Mouse (Mus musculus) midbrain, postnatal 0 days (tissue): ENCODE results near the gene Nbea. TPM values are rescaled to one million over a fixed set of nuclear protein-coding genes. Genes with fewer than 3 reads are reported as not detected.
A peak's percentile ranks its signal among the peaks of the same experiment; 100 is the strongest.

ENCODE experiments used
- ATAC-seq: fragments of 200-750 bp; cut with Nextera tagmentation; 2 replicates; pipeline ENCODE4 v1.8.0; 2017; ENCODE audit warnings: moderate number of reproducible peaks, mild to moderate bottlenecking, moderate TSS enrichment, moderate library complexity; ENCODE audit not compliant: low FRiP score
- DNase-seq: peaks from one replicate; pipeline ENCODE4 v3.0.0-alpha.2; 2015; ENCODE audit warnings: low spot score
- H3K27ac ChIP-seq: fragments of 300-500 bp; sonication (generic); 2 replicates; pipeline ENCODE4 v1.5.1; 2014; ENCODE audit warnings: low read depth, mild to moderate bottlenecking, low read length, mixed read lengths
- H3K27me3 ChIP-seq: fragments of 300-500 bp; sonication (generic); 2 replicates; pipeline ENCODE4 v1.6.1; 2014; ENCODE audit warnings: low read length, control low read depth, mixed read lengths; ENCODE audit not compliant: insufficient read depth
- H3K36me3 ChIP-seq: fragments of 300-500 bp; sonication (generic); 2 replicates; pipeline ENCODE4 v1.6.1; 2014; ENCODE audit warnings: low read length, control low read depth, mixed read lengths; ENCODE audit not compliant: insufficient read depth
- H3K4me1 ChIP-seq: fragments of 300-500 bp; sonication (generic); 2 replicates; pipeline ENCODE4 v1.6.1; 2014; ENCODE audit warnings: mild to moderate bottlenecking, control low read depth, antibody characterized with exemption, low read length, mixed read lengths; ENCODE audit not compliant: insufficient read depth
- H3K4me2 ChIP-seq: fragments of 300-500 bp; sonication (generic); 2 replicates; pipeline ENCODE4 v1.6.1; 2014; ENCODE audit warnings: low read depth, mild to moderate bottlenecking, low read length, mixed read lengths; ENCODE audit not compliant: poor library complexity, severe bottlenecking
- H3K4me3 ChIP-seq: fragments of 300-500 bp; sonication (generic); 2 replicates; pipeline ENCODE4 v1.5.1; 2014; ENCODE audit warnings: low read depth, mild to moderate bottlenecking, low read length, moderate library complexity
- H3K9ac ChIP-seq: fragments of 300-500 bp; sonication (generic); replicated peaks from 2 replicates; pipeline ENCODE4 v1.6.1; 2014; ENCODE audit warnings: mild to moderate bottlenecking, low read length, moderate library complexity, mixed read lengths; ENCODE audit not compliant: poor library complexity, severe bottlenecking
- H3K9me3 ChIP-seq: fragments of 300-500 bp; sonication (generic); 2 replicates; pipeline ENCODE4 v1.6.1; 2016; ENCODE audit warnings: low read length, control low read depth
- CTCF ChIP-seq: IDR thresholded peaks from 2 replicates; pipeline ENCODE4 v1.5.1; 2016; ENCODE audit warnings: antibody characterized with exemption, mild to moderate bottlenecking
- WGBS: fragments of 180-500 bp; shearing (Covaris S2); extraction: QIAGEN DNeasy Blood & Tissue Kit; methylation state at CpG from one replicate; pipeline ENCODE4 v1.1.7; 2014; 5-methylcytosine and 5-hydroxymethylcytosine counted together
- polyA plus RNA-seq: library from polyadenylated mRNA; unstranded; fragments of >200 nt; fragmentation: Nextera tagmentation; extraction: Ambion mirVana; gene quantifications from 2 replicates; pipeline ENCODE4 v1.2.1, GENCODE M21; 2015
- total RNA-seq: library from RNA; depleted of rRNA; stranded (reverse); fragments of >200 nt; gene quantifications from 2 replicates; pipeline ENCODE4 v1.2.3, GENCODE M21; 2014

The Nbea gene
- total and polyA plus RNA-seq, 2 experiments from 2014 or later = 46.8 to 202 TPM

DNA sequence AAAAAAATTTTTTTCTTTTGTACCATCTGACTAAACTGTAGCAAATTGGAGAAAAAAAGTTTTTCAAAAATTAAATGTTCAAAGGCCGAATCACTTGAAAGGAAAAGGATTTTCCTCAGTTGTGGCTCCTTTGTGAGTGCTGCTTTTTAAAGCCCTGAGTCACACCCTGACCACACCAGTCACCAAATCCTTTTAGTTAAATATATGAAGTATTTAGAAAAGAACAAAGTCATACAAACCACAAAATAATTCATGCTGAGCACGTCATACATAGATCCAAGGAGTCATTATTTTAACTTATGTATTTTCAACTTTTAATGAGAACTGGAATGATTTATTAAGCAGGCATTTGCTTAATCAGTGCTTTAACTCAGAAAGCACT lies 295.7 kb downstream of the Nbea start:
- 40% methylated on average over 2 of the region's 2 CpGs for WGBS
- ATAC-seq = no peak

DNA sequence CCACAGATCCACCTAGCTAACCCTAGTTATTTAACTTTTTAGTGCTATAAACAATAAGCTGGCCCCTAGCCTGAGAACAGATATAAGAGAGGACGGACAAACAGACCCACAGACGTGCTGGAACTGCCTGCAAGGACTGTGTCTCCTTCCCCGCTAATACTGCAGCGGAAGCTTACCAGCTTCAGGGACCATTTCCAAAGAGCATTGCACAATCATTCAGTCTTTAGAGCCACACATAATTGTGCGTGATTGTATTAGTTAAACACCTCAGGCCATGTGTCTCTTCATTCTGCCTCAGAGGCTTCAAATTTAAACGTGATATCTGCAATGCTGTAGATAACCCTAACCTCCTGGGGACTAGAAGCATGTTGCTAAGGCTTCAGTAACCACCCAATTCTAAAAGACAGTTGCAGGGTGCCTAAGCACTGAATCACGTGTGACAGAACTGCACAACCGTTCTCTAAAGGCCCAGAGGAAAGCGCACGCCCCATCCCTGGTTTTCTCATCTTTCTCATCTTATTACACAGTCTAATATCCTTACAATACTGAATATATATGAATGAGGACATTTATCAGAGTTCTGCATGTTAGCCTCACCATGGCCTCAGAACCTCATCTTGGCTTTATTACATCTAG lies 296.2 kb downstream of the Nbea start:
- Histone ChIP-seq H3K4me2 (no peak overlapping the region), H3K36me3 (no peaks in the 10 kb centered on the region), H3K27ac (no peak overlapping the region), H3K9me3 (no peaks in the 10 kb centered on the region), H3K4me1 (no peaks in the 10 kb centered on the region), H3K4me3 (no peak overlapping the region), H3K27me3 (no peaks in the 10 kb centered on the region), H3K9ac (no peak overlapping the region)
- 42% methylated on average over 10 of the region's 10 CpGs for WGBS
- 0 out of 2 replicates have a peak, but pooled peaks have one; percentile 7 for ATAC-seq
- no peak for TF ChIP-seq CTCF
- DNase-seq = no peak

More for the DNA sequence above, 295.7 kb downstream of the Nbea start:
- H3K27ac ChIP-seq = no peak overlapping the region
- H3K4me1 ChIP-seq = no peaks in the 10 kb centered on the region
- H3K36me3 ChIP-seq = no peaks in the 10 kb centered on the region
- no peaks in the 10 kb centered on the region for H3K9me3 ChIP-seq
- DNase-seq = no peak
- no peak overlapping the region for H3K4me3 ChIP-seq
- no peak overlapping the region for H3K9ac ChIP-seq
- no peaks in the 10 kb centered on the region for H3K27me3 ChIP-seq
- H3K4me2 ChIP-seq = no peak overlapping the region
- no peak for TF ChIP-seq CTCF

DNA sequence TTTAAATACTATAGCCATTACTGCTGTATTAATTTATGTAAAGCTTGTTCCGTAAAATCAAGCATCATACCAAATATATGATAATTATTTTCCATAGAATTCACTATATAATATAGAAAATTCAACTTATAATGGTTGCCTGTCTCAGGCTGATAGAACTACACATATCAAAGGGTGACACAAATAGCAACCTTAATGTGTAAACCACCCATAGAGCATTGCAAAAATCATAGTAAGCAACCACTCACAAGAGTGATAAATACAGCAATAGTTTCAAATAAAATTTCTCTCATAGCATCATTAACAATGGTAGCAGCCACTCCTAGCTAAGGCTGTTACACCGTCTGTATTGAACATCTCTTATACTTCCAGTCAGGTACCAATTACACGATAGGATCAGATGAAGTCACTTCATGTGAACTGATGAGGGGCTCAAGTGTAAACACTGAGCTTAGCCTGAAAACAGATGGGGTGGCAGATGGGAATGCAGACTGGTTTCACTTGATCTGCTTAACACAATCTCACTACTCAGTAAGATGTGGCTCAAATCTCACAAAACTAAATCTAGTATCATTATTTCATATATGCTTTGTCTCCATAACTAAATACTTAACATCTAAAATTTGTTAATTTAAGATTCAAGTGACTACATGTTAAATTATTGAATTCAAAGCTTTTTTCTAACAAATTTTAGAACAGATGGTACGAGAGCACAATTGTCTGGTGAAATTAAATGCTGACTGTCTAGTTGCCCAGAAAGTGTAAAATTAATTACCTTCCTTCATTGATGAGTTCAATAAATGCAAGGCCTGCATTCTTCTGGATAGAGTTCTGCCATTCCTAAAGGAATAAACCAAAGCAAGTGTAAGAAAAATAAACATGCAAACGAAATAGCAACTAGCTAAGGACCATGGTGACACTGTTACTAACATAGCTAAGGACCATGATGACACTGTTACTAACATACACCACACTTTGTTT lies 310.3 kb downstream of the Nbea start:
- H3K4me2 ChIP-seq = no peak overlapping the region
- H3K27me3 ChIP-seq = no peaks in the 10 kb centered on the region
- no peaks in the 10 kb centered on the region for H3K4me1 ChIP-seq
- no peaks in the 10 kb centered on the region for H3K9me3 ChIP-seq
- no peak for TF ChIP-seq CTCF
- ATAC-seq (peak; percentile 47; the same call in 1 of the 2 replicates), DNase-seq (peak; percentile 87)
- no peaks in the 10 kb centered on the region for H3K36me3 ChIP-seq
- 65% methylated on average over 5 of the region's 5 CpGs for WGBS
- no peak overlapping the region for H3K4me3 ChIP-seq
- no peak overlapping the region for H3K27ac ChIP-seq
- H3K9ac ChIP-seq = no peak overlapping the region

DNA sequence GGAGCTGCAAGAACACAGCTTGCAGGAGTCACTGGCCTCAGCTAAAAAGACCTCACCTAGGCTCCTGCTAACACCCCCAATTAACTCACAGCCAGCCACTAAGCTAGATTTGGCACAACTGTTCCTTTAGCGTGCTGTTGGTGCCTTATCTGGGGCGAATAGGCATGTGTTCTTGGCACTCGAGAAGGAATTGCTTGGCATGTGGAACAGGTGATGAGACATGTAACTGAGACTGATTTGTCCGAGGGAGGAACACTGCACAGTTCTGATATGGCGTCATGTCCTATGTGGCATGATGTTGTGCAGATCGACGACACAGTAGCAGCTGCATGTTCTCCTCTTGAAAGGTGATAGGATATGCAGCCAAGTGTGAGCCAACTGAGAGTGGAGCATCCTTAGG lies 331.0 kb downstream of the Nbea start:
- Histone ChIP-seq H3K9me3 (no peaks in the 10 kb centered on the region), H3K9ac (no peak overlapping the region), H3K27me3 (no peaks in the 10 kb centered on the region), H3K36me3 (peaks cover 12% of the 10 kb centered on the region), H3K4me2 (no peak overlapping the region), H3K27ac (no peak overlapping the region), H3K4me3 (no peak overlapping the region), H3K4me1 (no peaks in the 10 kb centered on the region)
- no peak for TF ChIP-seq CTCF
- no peak for DNase-seq
- 89% methylated on average over 7 of the region's 7 CpGs for whole genome bisulfite sequencing
- ATAC-seq = no peak

DNA sequence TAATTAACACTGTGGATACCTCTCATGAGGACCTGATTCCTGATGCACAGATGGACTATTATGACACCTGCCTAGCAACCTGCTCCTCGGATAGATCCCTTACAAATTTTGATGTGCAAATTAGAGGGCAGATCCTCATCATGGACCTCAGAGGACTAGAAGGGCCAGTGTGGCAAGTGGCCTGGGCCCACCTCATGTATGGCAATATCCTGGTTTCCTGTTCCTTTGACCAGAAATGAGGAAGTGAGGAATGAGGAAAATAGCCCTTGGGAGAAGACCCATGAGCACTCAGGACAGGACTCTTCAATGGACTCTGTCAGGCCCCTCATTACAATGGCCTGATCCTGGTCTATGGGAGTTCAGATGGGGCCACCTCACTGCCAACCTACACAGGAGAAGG lies 336.4 kb downstream of the Nbea start:
- Histone ChIP-seq H3K36me3 (peaks cover 3% of the 10 kb centered on the region; the same call in 1 of the 2 replicates), H3K4me1 (no peaks in the 10 kb centered on the region), H3K9me3 (no peaks in the 10 kb centered on the region), H3K4me2 (no peak overlapping the region), H3K27ac (no peak overlapping the region), H3K4me3 (no peak overlapping the region), H3K27me3 (no peaks in the 10 kb centered on the region), H3K9ac (no peak overlapping the region)
- ATAC-seq = no peak
- 90% methylated on average over 1 of the region's 1 CpGs for WGBS
- TF ChIP-seq CTCF = no peak
- no peak for DNase-seq

DNA sequence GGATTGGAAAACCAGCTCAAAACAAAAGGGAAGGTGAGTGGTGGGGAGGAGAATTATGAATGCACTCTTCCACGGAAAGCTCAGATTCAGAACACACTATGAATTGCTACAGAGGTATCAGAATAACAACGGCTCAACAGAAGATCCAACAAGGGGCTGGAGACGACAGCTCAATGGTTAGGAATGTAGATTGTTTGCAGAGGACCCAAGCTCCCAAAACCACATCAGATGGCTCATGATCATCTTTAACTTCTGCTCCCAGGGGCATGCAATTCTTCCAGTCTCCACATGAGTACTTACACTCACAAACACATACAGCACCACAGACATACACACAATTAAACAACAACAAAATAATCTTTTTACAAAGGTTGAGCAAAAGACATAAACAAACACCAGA lies 346.3 kb downstream of the Nbea start:
- Histone ChIP-seq H3K27me3 (no peaks in the 10 kb centered on the region), H3K4me1 (no peaks in the 10 kb centered on the region), H3K4me2 (no peak overlapping the region), H3K36me3 (no peaks in the 10 kb centered on the region), H3K27ac (no peak overlapping the region), H3K9me3 (no peaks in the 10 kb centered on the region), H3K4me3 (no peak overlapping the region), H3K9ac (no peak overlapping the region)
- no peak for ATAC-seq
- no peak for TF ChIP-seq CTCF
- DNase-seq = no peak
- WGBS = 88% methylated on average over 3 of the region's 3 CpGs
